Mouse (Mus musculus) kidney, adult 2 months (tissue): ENCODE results near the gene Coa6. TPM values are rescaled to one million over a fixed set of nuclear protein-coding genes. Genes with fewer than 3 reads are reported as not detected.
A peak's percentile ranks its signal among the peaks of the same experiment; 100 is the strongest.

ENCODE experiments used
- DNase-seq: peaks from one replicate; pipeline ENCODE4 v3.0.0; 2021
- H3K27ac ChIP-seq: fragments of 200-500 bp; 2 replicates; pipeline ENCODE4 v1.5.1; 2012; ENCODE audit warnings: low read depth, low read length, control low read depth, inconsistent platforms; ENCODE audit not compliant: insufficient read depth
- H3K27me3 ChIP-seq: fragments of 200-500 bp; replicated peaks from 2 replicates; pipeline ENCODE4 v1.6.1; 2012; ENCODE audit warnings: mild to moderate bottlenecking, moderate library complexity, low read length, inconsistent platforms; ENCODE audit not compliant: control insufficient read depth, insufficient read depth
- H3K36me3 ChIP-seq: fragments of 200-500 bp; 2 replicates; pipeline ENCODE4 v1.6.1; 2012; ENCODE audit warnings: mild to moderate bottlenecking, moderate library complexity, low read length, inconsistent platforms; ENCODE audit not compliant: control insufficient read depth, insufficient read depth
- H3K4me1 ChIP-seq: fragments of 200-500 bp; 2 replicates; pipeline ENCODE4 v1.6.1; 2011; ENCODE audit warnings: low read length; ENCODE audit not compliant: control insufficient read depth, insufficient read depth
- H3K4me3 ChIP-seq: fragments of 200-500 bp; 2 replicates; pipeline ENCODE4 v1.5.1; 2011; ENCODE audit warnings: mild to moderate bottlenecking, low read depth, low read length, control low read depth; ENCODE audit not compliant: insufficient read depth
- CTCF ChIP-seq: fragments of 200-500 bp; conservative IDR thresholded peaks from 2 replicates; pipeline ENCODE4 v1.5.1; 2011; ENCODE audit warnings: low read depth, mild to moderate bottlenecking, control low read depth, low read length, moderate library complexity, mixed read lengths; ENCODE audit not compliant: insufficient read depth, insufficient read length
- POLR2A ChIP-seq: fragments of 200-500 bp; IDR thresholded peaks from one replicate; pipeline ENCODE4 v1.6.1; 2011; ENCODE audit warnings: low read depth, low read length, control low read depth
- WGBS: fragments of 180-500 bp; shearing (Covaris S2); methylation state at CpG from one replicate; pipeline ENCODE4 v1.1.7; 2018; 5-methylcytosine and 5-hydroxymethylcytosine counted together
- polyA plus RNA-seq: library from polyadenylated mRNA; depleted of rRNA; stranded (reverse); fragments of >200 nt; gene quantifications from 2 replicates; pipeline ENCODE4 v1.2.3, GENCODE M21; 2012

Gene Coa6
- polyA plus RNA-seq, 1 experiment: 87.6 TPM

GRCm38 (mm10) chr8:126424163-126424562 lies 1.8 kb downstream of the Coa6 start:
- H3K36me3 ChIP-seq: no peaks in the 10 kb centered on the region; the same call in 1 of the 2 replicates
- peak overlapping the region; percentile 93 for H3K27ac ChIP-seq
- H3K27me3 ChIP-seq: no peaks in the 10 kb centered on the region
- H3K4me1 ChIP-seq: no peaks in the 10 kb centered on the region; the same call in 1 of the 2 replicates
- TF ChIP-seq POLR2A (no peak), CTCF (no peak)
- WGBS: 49% methylated on average over 4 of the region's 4 CpGs
- H3K4me3 ChIP-seq: peak overlapping the region; percentile 35; the same call in 1 of the 2 replicates
- DNase-seq: peak; percentile 70

- DNase-seq: peak; percentile 32
- Histone ChIP-seq H3K4me3 (no peak overlapping the region), H3K27ac (peak overlapping the region; percentile 90; the same call in 1 of the 2 replicates), H3K36me3 (no peaks in the 10 kb centered on the region; the same call in 1 of the 2 replicates), H3K27me3 (no peaks in the 10 kb centered on the region), H3K4me1 (no peaks in the 10 kb centered on the region; the same call in 1 of the 2 replicates)
- TF ChIP-seq CTCF: no peak
- no peak for TF ChIP-seq POLR2A
- WGBS: 50% methylated on average over 1 of the region's 1 CpGs
Measured at GRCm38 (mm10) chr8:126424946-126425345, 2.6 kb downstream of the Coa6 start.

GRCm38 (mm10) chr8:126429635-126430034 lies 7.3 kb downstream of the Coa6 start:
- Histone ChIP-seq H3K27ac (no peak overlapping the region), H3K27me3 (no peaks in the 10 kb centered on the region), H3K4me1 (no peaks in the 10 kb centered on the region; the same call in 1 of the 2 replicates), H3K36me3 (no peaks in the 10 kb centered on the region; the same call in 1 of the 2 replicates), H3K4me3 (no peak overlapping the region)
- DNase-seq: no peak
- TF ChIP-seq CTCF (no peak), POLR2A (no peak)
- 91% methylated on average over 5 of the region's 5 CpGs for WGBS

GRCm38 (mm10) chr8:126433827-126434226 lies 11.5 kb downstream of the Coa6 start:
- no peak overlapping the region for H3K27ac ChIP-seq
- no peak for TF ChIP-seq POLR2A
- no peak for TF ChIP-seq CTCF
- no peaks in the 10 kb centered on the region for H3K27me3 ChIP-seq
- no peaks in the 10 kb centered on the region for H3K4me1 ChIP-seq
- no peak for DNase-seq
- H3K4me3 ChIP-seq: no peak overlapping the region
- WGBS: 76% methylated on average over 7 of the region's 7 CpGs
- peaks cover 2% of the 10 kb centered on the region; the same call in 1 of the 2 replicates for H3K36me3 ChIP-seq

- Histone ChIP-seq H3K4me3 (no peak overlapping the region), H3K27me3 (no peaks in the 10 kb centered on the region), H3K4me1 (no peaks in the 10 kb centered on the region), H3K27ac (no peak overlapping the region), H3K36me3 (peaks cover 2% of the 10 kb centered on the region)
- DNase-seq: no peak
- TF ChIP-seq CTCF (0 out of 2 replicates have a peak, but pooled peaks have one; percentile 31), POLR2A (no peak)
- WGBS: 56% methylated on average over 2 of the region's 2 CpGs
Measured at GRCm38 (mm10) chr8:126438937-126439336, 16.6 kb downstream of the Coa6 start.

GRCm38 (mm10) chr8:126451158-126451557 lies 28.8 kb downstream of the Coa6 start:
- H3K27ac ChIP-seq: no peak overlapping the region
- no peaks in the 10 kb centered on the region for H3K27me3 ChIP-seq
- WGBS: 77% methylated on average over 8 of the region's 8 CpGs
- TF ChIP-seq CTCF: no peak
- no peak for TF ChIP-seq POLR2A
- DNase-seq: peak; percentile 27
- H3K36me3 ChIP-seq: peaks cover 1% of the 10 kb centered on the region
- no peaks in the 10 kb centered on the region for H3K4me1 ChIP-seq
- H3K4me3 ChIP-seq: no peak overlapping the region

GRCm38 (mm10) chr8:126455383-126455782 lies 33.1 kb downstream of the Coa6 start:
- TF ChIP-seq POLR2A (no peak), CTCF (no peak)
- Histone ChIP-seq H3K27me3 (no peaks in the 10 kb centered on the region), H3K36me3 (peaks cover 1% of the 10 kb centered on the region; the same call in 1 of the 2 replicates), H3K27ac (no peak overlapping the region), H3K4me3 (no peak overlapping the region), H3K4me1 (no peaks in the 10 kb centered on the region)
- 92% methylated on average over 7 of the region's 7 CpGs for WGBS
- no peak for DNase-seq
